Mouse (Mus musculus): ENCODE results near the gene Ptprn2. TPM values are rescaled to one million over a fixed set of nuclear protein-coding genes. Genes with fewer than 3 reads are reported as not detected.
"Not testable (repeated sequence)": the region's sequence is repeated elsewhere in the genome, so short reads cannot be mapped to it uniquely, and the experiment has no call there.

The Ptprn2 gene
- polyA plus RNA-seq, 1 experiment from 2014 or later = 22.1 TPM

GRCm38 (mm10) chr12:116577917-116578316, 92.4 kb downstream of the Ptprn2 start:
- 80% methylated on average over 1 of the region's 1 CpGs for WGBS
- not testable (repeated sequence) for H3K4me2 ChIP-seq; H3K36me3 ChIP-seq (replicated peaks); H3K4me3 ChIP-seq; H3K27me3 ChIP-seq (replicated peaks); ATAC-seq (replicated peaks); H3K9ac ChIP-seq; H3K27ac ChIP-seq; H3K9me3 ChIP-seq
- H3K4me1 ChIP-seq = peaks cover 24% of the 10 kb centered on the region

DNA sequence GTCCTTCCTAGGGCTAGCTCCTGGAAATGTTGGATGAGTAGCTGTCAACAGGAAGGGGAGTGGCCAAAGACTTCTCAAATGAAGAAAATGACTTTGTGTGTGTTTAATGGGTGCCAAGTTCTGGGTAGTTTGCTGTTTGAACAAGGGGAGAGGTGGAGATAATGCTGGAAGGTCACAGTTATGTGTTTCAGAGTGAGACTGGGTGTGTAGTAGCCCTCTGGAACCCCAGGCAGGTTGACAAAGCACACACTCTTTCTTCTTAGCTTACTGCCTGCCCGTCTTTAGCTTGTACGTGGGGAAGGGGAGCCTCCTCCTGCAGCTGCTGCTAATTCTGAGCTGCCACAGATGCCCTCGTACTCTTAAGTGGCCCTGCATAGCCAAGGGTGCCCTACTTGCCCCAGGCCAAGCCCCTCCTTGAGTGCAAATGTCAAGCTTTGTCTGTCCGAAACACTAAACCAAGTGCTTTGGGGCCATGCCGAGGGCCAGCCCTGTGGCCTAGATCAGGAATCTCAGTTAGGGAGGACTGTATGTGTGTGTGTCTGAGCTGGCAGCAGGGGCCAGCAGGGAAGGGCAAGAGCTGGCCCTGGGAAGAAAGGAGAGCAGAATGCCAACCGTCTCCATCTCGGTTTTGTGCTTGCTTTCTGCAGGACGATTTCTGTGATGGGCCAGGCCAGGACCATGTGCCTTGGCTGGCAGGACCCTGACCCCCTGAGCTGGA, 95.5 kb downstream of the Ptprn2 start:
- WGBS = 51% methylated on average over 8 of the region's 8 CpGs
- no peak overlapping the region for H3K4me3 ChIP-seq
- no peaks in the 10 kb centered on the region for H3K36me3 ChIP-seq (replicated peaks)
- H3K27me3 ChIP-seq (replicated peaks) = no peaks in the 10 kb centered on the region
- H3K4me1 ChIP-seq = peaks cover 29% of the 10 kb centered on the region
- H3K4me2 ChIP-seq = no peak overlapping the region
- H3K9ac ChIP-seq = no peak overlapping the region
- no peaks in the 10 kb centered on the region for H3K9me3 ChIP-seq
- ATAC-seq (replicated peaks) = peak; percentile 28
- H3K27ac ChIP-seq = peak overlapping the region; percentile 62

DNA sequence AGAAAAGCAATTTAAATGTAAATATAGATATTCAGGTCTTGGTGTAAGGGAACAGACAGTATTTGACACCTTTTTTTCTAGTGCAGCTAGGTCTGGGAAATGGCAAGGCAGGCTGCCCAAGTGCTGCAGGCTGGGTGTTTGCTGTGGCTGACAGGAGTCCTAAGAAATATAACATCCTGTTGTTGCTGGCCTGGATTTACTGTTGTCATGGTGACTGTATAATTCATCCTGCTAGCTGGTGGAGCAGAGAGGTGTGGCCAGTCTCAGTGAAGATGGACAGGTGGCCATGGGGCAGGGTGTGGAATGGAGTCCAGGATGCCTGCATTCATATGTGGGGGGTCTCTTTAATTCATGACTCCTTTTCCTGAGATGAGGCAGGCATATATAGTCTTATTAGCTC, 96.3 kb downstream of the Ptprn2 start:
- peak; percentile 88 for ATAC-seq (replicated peaks)
- no peak overlapping the region for H3K4me2 ChIP-seq
- H3K27me3 ChIP-seq (replicated peaks) = no peaks in the 10 kb centered on the region
- no peaks in the 10 kb centered on the region for H3K9me3 ChIP-seq
- peak overlapping the region; percentile 62 for H3K27ac ChIP-seq
- H3K4me1 ChIP-seq = peaks cover 29% of the 10 kb centered on the region
- H3K9ac ChIP-seq = no peak overlapping the region
- H3K4me3 ChIP-seq = no peak overlapping the region
- H3K36me3 ChIP-seq (replicated peaks) = no peaks in the 10 kb centered on the region

- no peak for ATAC-seq (replicated peaks)
- Histone ChIP-seq H3K4me3 (no peak overlapping the region), H3K4me2 (no peak overlapping the region), H3K27me3 (replicated peaks) (no peaks in the 10 kb centered on the region), H3K9ac (no peak overlapping the region), H3K9me3 (no peaks in the 10 kb centered on the region), H3K36me3 (replicated peaks) (no peaks in the 10 kb centered on the region), H3K27ac (no peak overlapping the region), H3K4me1 (peaks cover 29% of the 10 kb centered on the region)
- WGBS = 88% methylated on average over 4 of the region's 4 CpGs
These were observed 97.3 kb downstream of the Ptprn2 start for GRCm38 (mm10) chr12:116582829-116583228.

GRCm38 (mm10) chr12:116585001-116585400, 99.5 kb downstream of the Ptprn2 start:
- 10% methylated on average over 5 of the region's 5 CpGs for WGBS
- no peak overlapping the region for H3K4me3 ChIP-seq
- no peak overlapping the region for H3K4me2 ChIP-seq
- no peak overlapping the region for H3K9ac ChIP-seq
- ATAC-seq (replicated peaks) = no peak; the same call in 1 of the 2 replicates
- no peaks in the 10 kb centered on the region for H3K27me3 ChIP-seq (replicated peaks)
- no peaks in the 10 kb centered on the region for H3K9me3 ChIP-seq
- H3K27ac ChIP-seq = 0 out of 2 replicates have a peak overlapping the region, but pooled peaks have one; percentile 26
- peaks cover 21% of the 10 kb centered on the region for H3K4me1 ChIP-seq
- H3K36me3 ChIP-seq (replicated peaks) = no peaks in the 10 kb centered on the region

- no peak for ATAC-seq (replicated peaks)
- Histone ChIP-seq H3K27me3 (replicated peaks) (no peaks in the 10 kb centered on the region), H3K4me2 (no peak overlapping the region), H3K27ac (no peak overlapping the region), H3K4me3 (no peak overlapping the region), H3K36me3 (replicated peaks) (no peaks in the 10 kb centered on the region), H3K9ac (no peak overlapping the region), H3K4me1 (peaks cover 16% of the 10 kb centered on the region), H3K9me3 (no peaks in the 10 kb centered on the region)
- WGBS = 89% methylated on average over 2 of the region's 2 CpGs
These were observed 100.6 kb downstream of the Ptprn2 start for GRCm38 (mm10) chr12:116586167-116586566.

DNA sequence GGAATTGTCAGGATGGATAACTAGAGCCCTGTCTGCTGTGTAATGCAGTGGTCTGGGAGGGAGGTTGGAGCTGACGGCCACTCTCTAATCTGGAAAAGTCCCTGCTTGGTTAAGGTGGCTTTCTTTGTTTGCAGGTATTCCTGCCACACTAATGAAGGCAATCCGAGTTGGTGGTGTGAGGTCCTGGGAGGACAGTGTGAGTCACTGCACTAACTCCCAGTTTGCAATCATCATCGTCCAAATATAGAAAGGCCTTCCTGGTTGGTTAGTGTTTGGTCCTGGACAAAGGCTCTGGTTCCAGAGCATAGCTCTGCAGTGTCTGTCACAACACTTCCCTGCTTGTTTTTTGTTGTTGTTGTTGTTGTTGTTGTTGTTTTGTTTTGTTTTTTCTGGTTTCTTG, 102.0 kb downstream of the Ptprn2 start:
- WGBS = 79% methylated on average over 3 of the region's 3 CpGs
- no peak for ATAC-seq (replicated peaks)

GRCm38 (mm10) chr12:116590076-116590475, 104.6 kb downstream of the Ptprn2 start:
- ATAC-seq (replicated peaks) = no peak
- H3K4me3 ChIP-seq = no peak overlapping the region
- H3K36me3 ChIP-seq (replicated peaks) = no peaks in the 10 kb centered on the region
- H3K27me3 ChIP-seq (replicated peaks) = no peaks in the 10 kb centered on the region
- H3K9me3 ChIP-seq = no peaks in the 10 kb centered on the region
- no peak overlapping the region for H3K27ac ChIP-seq
- peaks cover 4% of the 10 kb centered on the region for H3K4me1 ChIP-seq
- WGBS = 91% methylated on average over 5 of the region's 5 CpGs
- H3K4me2 ChIP-seq = no peak overlapping the region
- H3K9ac ChIP-seq = no peak overlapping the region

More for the DNA sequence above, 102.0 kb downstream of the Ptprn2 start:
- Histone ChIP-seq H3K9ac (no peak overlapping the region), H3K27me3 (replicated peaks) (no peaks in the 10 kb centered on the region), H3K27ac (no peak overlapping the region), H3K4me1 (peaks cover 7% of the 10 kb centered on the region), H3K9me3 (no peaks in the 10 kb centered on the region), H3K4me2 (no peak overlapping the region), H3K4me3 (no peak overlapping the region), H3K36me3 (replicated peaks) (no peaks in the 10 kb centered on the region)

DNA sequence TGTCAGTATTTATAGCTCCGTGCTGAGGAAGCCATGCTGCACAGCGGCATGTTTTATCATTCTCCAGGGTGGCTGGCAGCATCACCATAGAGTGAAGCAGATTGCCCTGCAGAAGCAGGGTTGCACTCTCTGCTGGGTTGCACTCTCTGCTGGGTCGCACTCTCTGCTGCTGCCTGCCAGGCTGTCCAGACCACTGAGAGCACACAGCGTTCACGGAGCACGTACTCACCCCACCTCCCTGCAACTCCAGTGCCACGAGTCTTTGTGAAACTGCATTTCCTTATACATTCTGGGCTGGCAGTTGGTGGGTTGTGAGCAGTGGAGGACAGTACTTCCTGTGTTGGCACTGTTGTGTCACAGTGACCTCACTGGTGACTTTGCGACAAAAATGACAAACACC, 108.9 kb downstream of the Ptprn2 start:
- Histone ChIP-seq H3K9me3 (no peaks in the 10 kb centered on the region), H3K27ac (0 out of 2 replicates have a peak overlapping the region, but pooled peaks have one; percentile 26), H3K4me2 (no peak overlapping the region), H3K9ac (no peak overlapping the region), H3K4me1 (peaks cover 23% of the 10 kb centered on the region), H3K4me3 (no peak overlapping the region), H3K36me3 (replicated peaks) (no peaks in the 10 kb centered on the region), H3K27me3 (replicated peaks) (no peaks in the 10 kb centered on the region)
- ATAC-seq (replicated peaks) = no peak
- WGBS = 72% methylated on average over 8 of the region's 8 CpGs

- WGBS = 91% methylated on average over 7 of the region's 7 CpGs
- H3K4me2 ChIP-seq = no peak overlapping the region
- no peaks in the 10 kb centered on the region for H3K9me3 ChIP-seq
- H3K27me3 ChIP-seq (replicated peaks) = no peaks in the 10 kb centered on the region
- H3K27ac ChIP-seq = no peak overlapping the region
- no peaks in the 10 kb centered on the region for H3K36me3 ChIP-seq (replicated peaks)
- H3K4me3 ChIP-seq = no peak overlapping the region
- no peak for ATAC-seq (replicated peaks)
- no peak overlapping the region for H3K9ac ChIP-seq
- peaks cover 29% of the 10 kb centered on the region for H3K4me1 ChIP-seq
These were observed 109.5 kb downstream of the Ptprn2 start for GRCm38 (mm10) chr12:116594866-116595610.

- Histone ChIP-seq H3K4me1 (peaks cover 35% of the 10 kb centered on the region), H3K36me3 (replicated peaks) (no peaks in the 10 kb centered on the region), H3K27me3 (replicated peaks) (no peaks in the 10 kb centered on the region), H3K27ac (no peak overlapping the region), H3K9ac (no peak overlapping the region), H3K4me3 (no peak overlapping the region), H3K9me3 (no peaks in the 10 kb centered on the region), H3K4me2 (no peak overlapping the region)
- no peak for ATAC-seq (replicated peaks)
- WGBS = 90% methylated on average over 4 of the region's 4 CpGs
These were observed 110.2 kb downstream of the Ptprn2 start for GRCm38 (mm10) chr12:116595727-116596126.

GRCm38 (mm10) chr12:116596993-116597392, 111.5 kb downstream of the Ptprn2 start:
- H3K9ac ChIP-seq = no peak overlapping the region
- H3K36me3 ChIP-seq (replicated peaks) = no peaks in the 10 kb centered on the region
- H3K4me3 ChIP-seq = no peak overlapping the region
- H3K27ac ChIP-seq = no peak overlapping the region
- WGBS = 96% methylated on average over 20 of the region's 20 CpGs
- no peaks in the 10 kb centered on the region for H3K27me3 ChIP-seq (replicated peaks)
- H3K4me2 ChIP-seq = no peak overlapping the region
- H3K9me3 ChIP-seq = no peaks in the 10 kb centered on the region
- ATAC-seq (replicated peaks) = no peak
- peaks cover 37% of the 10 kb centered on the region for H3K4me1 ChIP-seq

Measured in midbrain, embryonic 15.5 days (tissue).